Mouse (Mus musculus): ENCODE results near the gene Hrh2. TPM values are rescaled to one million over a fixed set of nuclear protein-coding genes. Genes with fewer than 3 reads are reported as not detected.
A peak's percentile ranks its signal among the peaks of the same experiment; 100 is the strongest.

The Hrh2 gene
- polyA plus RNA-seq, 1 experiment from 2014 or later: 0.29 TPM

DNA sequence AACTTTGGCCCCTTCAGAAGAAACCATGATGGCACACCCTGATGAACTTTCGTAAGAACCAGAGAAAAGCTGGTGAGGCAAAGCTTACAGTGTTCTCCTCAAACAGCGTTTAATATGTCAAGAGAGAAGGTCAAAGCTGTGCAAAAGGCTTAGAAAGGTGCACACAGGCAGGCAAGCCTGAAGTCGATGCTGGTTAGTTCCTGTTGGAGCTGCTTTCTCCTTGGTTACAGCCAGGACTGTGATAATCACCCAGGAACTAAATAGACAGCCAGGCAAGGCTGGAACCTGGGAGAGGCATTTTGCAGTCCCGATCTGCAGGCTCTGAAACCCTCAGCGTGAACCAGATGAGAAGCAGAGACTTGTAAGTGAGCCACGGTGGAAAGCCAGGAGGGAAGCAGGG lies 45.6 kb downstream of the Hrh2 start:
- no peak for ATAC-seq (ENCODE audit: insufficient number of reproducible peaks, insufficient read depth, low FRiP score, low read depth)
- Histone ChIP-seq H3K27me3 (ENCODE audit: control insufficient read depth, insufficient read depth, low read length) (no peaks in the 10 kb centered on the region), H3K9me3 (ENCODE audit: control insufficient read depth, low read depth, low read length) (no peaks in the 10 kb centered on the region), H3K4me1 (ENCODE audit: control insufficient read depth, insufficient read depth, low read length) (peaks cover 8% of the 10 kb centered on the region; the same call in 1 of the 2 replicates), H3K4me3 (ENCODE audit: low read depth, low read length) (no peak overlapping the region), H3K36me3 (ENCODE audit: control insufficient read depth, insufficient read depth, low read length) (no peaks in the 10 kb centered on the region), H3K9ac (replicated peaks; ENCODE audit: low read depth, low read length) (no peak overlapping the region), H3K27ac (ENCODE audit: low read length) (no peak overlapping the region), H3K4me2 (replicated peaks; ENCODE audit: low read depth, low read length) (no peak overlapping the region)
- WGBS: 65% methylated on average over 6 of the region's 6 CpGs

DNA sequence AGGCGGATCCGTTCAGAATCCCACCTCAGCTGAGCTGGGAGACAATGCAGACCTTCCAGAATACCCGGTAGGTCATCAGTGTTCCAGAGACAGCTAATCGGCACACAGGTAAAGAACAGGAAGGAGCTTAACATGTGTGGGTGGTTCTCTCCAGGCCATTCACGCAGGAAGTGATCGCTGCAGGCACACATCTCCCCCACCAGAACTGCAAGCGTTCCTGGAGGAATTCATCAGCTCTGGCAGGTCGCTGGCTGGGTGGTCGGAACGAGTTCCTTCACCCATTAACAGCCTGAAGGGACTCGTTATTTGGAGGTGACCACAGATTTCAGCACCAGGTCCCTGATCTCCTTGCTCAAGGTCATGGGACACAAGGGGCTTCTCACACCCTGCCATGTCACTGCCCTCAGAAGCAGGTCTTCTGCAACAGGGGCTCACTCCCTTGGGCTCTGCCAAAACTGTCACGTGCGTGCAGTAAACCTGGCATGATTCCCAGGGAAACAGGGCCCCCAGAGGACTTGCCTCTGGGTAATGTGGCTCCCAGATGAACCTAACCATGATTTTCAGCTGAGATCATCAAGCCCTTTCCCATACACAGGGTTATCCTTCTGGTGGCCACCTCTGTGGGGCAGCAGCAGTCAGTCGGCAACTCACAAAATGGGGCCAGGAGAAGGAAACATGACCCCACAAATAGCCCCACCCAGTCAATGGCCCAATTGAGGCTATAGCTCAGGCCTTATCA lies 46.8 kb downstream of the Hrh2 start:
- 23% methylated on average over 14 of the region's 14 CpGs for WGBS
- ATAC-seq (ENCODE audit: insufficient number of reproducible peaks, insufficient read depth, low FRiP score, low read depth): no peak; the same call in 1 of the 2 replicates
- no peaks in the 10 kb centered on the region for H3K9me3 ChIP-seq (ENCODE audit: control insufficient read depth, low read depth, low read length)
- no peak overlapping the region for H3K4me2 ChIP-seq (replicated peaks; ENCODE audit: low read depth, low read length)
- H3K4me3 ChIP-seq (ENCODE audit: low read depth, low read length): no peak overlapping the region
- H3K27ac ChIP-seq (ENCODE audit: low read length): no peak overlapping the region
- no peaks in the 10 kb centered on the region for H3K27me3 ChIP-seq (ENCODE audit: control insufficient read depth, insufficient read depth, low read length)
- H3K36me3 ChIP-seq (ENCODE audit: control insufficient read depth, insufficient read depth, low read length): no peaks in the 10 kb centered on the region
- H3K4me1 ChIP-seq (ENCODE audit: control insufficient read depth, insufficient read depth, low read length): peaks cover 8% of the 10 kb centered on the region; the same call in 1 of the 2 replicates
- H3K9ac ChIP-seq (replicated peaks; ENCODE audit: low read depth, low read length): no peak overlapping the region

DNA sequence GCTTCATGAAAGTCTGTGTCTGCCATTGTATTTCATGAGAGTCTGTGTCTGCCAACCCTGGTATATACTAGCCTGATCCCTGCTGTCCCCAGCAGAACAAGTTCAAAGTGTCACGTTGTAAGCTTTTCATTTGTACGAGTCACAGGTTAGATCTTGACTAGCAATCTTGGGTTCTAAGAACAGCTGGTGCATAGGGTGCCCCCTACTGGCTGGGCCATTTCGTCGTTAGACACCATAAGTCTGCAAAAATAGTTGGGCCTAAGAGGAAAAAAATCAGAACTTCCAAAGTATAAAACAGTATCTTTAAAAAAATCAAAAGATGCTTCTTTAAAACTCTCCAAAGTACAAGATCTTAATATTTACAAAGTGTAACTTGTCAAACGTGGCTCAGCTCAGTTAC lies 50.5 kb downstream of the Hrh2 start:
- H3K36me3 ChIP-seq (ENCODE audit: control insufficient read depth, insufficient read depth, low read length): no peaks in the 10 kb centered on the region
- H3K27me3 ChIP-seq (ENCODE audit: control insufficient read depth, insufficient read depth, low read length): no peaks in the 10 kb centered on the region
- H3K4me2 ChIP-seq (replicated peaks; ENCODE audit: low read depth, low read length): no peak overlapping the region
- H3K27ac ChIP-seq (ENCODE audit: low read length): no peak overlapping the region
- H3K9me3 ChIP-seq (ENCODE audit: control insufficient read depth, low read depth, low read length): no peaks in the 10 kb centered on the region
- H3K4me1 ChIP-seq (ENCODE audit: control insufficient read depth, insufficient read depth, low read length): peaks cover 8% of the 10 kb centered on the region; the same call in 1 of the 2 replicates
- no peak overlapping the region for H3K9ac ChIP-seq (replicated peaks; ENCODE audit: low read depth, low read length)
- 58% methylated on average over 5 of the region's 5 CpGs for WGBS
- ATAC-seq (ENCODE audit: insufficient number of reproducible peaks, insufficient read depth, low FRiP score, low read depth): no peak
- no peak overlapping the region for H3K4me3 ChIP-seq (ENCODE audit: low read depth, low read length)

DNA sequence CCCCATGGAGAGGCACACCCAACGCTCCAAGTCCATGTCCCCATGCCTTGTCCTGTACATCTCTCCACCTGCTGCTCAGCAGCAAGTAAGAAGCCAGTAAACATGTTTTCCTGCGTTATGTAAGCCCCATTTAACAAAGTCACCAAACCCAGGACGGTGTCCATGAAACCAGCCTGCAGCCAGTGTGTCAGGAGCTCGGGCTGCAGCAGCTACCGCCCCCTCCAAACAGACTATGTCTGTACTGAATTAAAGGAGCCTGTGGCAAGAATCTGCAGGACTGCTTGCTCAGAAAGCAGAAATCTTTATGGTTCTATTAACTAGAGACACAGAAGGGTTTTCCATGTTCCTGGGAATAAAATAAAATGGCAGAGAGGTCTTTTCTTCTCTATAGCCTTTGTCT lies 53.3 kb downstream of the Hrh2 start:
- Histone ChIP-seq H3K27me3 (ENCODE audit: control insufficient read depth, insufficient read depth, low read length) (no peaks in the 10 kb centered on the region), H3K9ac (replicated peaks; ENCODE audit: low read depth, low read length) (no peak overlapping the region), H3K36me3 (ENCODE audit: control insufficient read depth, insufficient read depth, low read length) (no peaks in the 10 kb centered on the region), H3K4me1 (ENCODE audit: control insufficient read depth, insufficient read depth, low read length) (peaks cover 7% of the 10 kb centered on the region), H3K27ac (ENCODE audit: low read length) (no peak overlapping the region), H3K4me3 (ENCODE audit: low read depth, low read length) (no peak overlapping the region), H3K4me2 (replicated peaks; ENCODE audit: low read depth, low read length) (no peak overlapping the region), H3K9me3 (ENCODE audit: control insufficient read depth, low read depth, low read length) (no peaks in the 10 kb centered on the region)
- 66% methylated on average over 5 of the region's 5 CpGs for WGBS
- ATAC-seq (ENCODE audit: insufficient number of reproducible peaks, insufficient read depth, low FRiP score, low read depth): no peak

DNA sequence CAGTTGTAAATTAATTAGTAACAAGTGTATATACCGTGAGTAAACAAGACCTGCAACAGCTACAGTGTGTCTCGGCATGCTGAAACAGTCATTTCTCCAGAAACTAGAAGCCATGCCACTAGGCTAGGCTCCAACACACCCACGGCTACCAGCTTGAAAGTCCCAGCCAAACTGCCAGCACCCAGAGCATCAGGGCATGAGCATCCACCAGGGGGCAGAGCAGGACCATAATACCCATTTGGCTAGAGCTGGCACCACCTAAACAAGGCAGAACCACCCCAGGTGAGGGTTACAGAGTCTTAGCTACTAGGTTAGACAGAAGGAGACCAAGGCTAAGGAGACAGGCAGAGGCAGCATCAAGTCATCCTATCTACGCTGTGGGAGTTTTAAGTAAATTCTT lies 55.6 kb downstream of the Hrh2 start:
- Histone ChIP-seq H3K9me3 (ENCODE audit: control insufficient read depth, low read depth, low read length) (no peaks in the 10 kb centered on the region), H3K4me3 (ENCODE audit: low read depth, low read length) (no peak overlapping the region), H3K27ac (ENCODE audit: low read length) (no peak overlapping the region), H3K4me1 (ENCODE audit: control insufficient read depth, insufficient read depth, low read length) (peaks cover 9% of the 10 kb centered on the region), H3K27me3 (ENCODE audit: control insufficient read depth, insufficient read depth, low read length) (no peaks in the 10 kb centered on the region), H3K9ac (replicated peaks; ENCODE audit: low read depth, low read length) (no peak overlapping the region), H3K36me3 (ENCODE audit: control insufficient read depth, insufficient read depth, low read length) (no peaks in the 10 kb centered on the region), H3K4me2 (replicated peaks; ENCODE audit: low read depth, low read length) (no peak overlapping the region)
- ATAC-seq (ENCODE audit: insufficient number of reproducible peaks, insufficient read depth, low FRiP score, low read depth): peak; percentile 57; the same call in 1 of the 2 replicates
- WGBS: 20% methylated on average over 4 of the region's 4 CpGs

DNA sequence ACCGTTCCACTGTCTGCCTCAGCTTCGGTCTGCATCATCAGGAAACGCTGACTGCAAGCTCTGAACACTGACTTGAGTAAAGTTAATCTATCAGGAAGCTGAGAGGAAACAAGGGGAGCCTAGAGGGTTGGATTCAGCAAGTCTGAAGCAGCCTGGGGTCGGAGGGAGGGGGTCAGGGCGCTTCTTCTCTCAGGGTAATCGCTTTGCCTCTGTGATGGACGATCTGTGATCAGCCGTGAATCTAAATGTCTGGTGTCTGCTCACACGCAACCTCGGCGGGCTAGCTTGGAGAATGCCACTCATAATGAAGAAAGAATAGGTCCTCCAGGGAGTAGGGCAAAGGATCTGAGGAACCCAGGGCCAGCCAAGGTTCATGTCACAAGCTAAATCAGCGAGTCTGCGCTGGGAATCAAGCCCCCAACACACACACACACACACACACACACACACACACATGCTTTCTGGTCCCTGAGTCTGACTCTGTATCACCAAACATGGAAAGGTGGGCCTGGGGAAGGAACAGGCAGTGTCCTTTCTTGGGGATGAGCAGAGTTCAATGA lies 56.6 kb downstream of the Hrh2 start:
- Histone ChIP-seq H3K27ac (ENCODE audit: low read length) (no peak overlapping the region; the same call in 1 of the 2 replicates), H3K4me3 (ENCODE audit: low read depth, low read length) (no peak overlapping the region), H3K36me3 (ENCODE audit: control insufficient read depth, insufficient read depth, low read length) (no peaks in the 10 kb centered on the region), H3K27me3 (ENCODE audit: control insufficient read depth, insufficient read depth, low read length) (no peaks in the 10 kb centered on the region), H3K4me2 (replicated peaks; ENCODE audit: low read depth, low read length) (no peak overlapping the region), H3K9me3 (ENCODE audit: control insufficient read depth, low read depth, low read length) (no peaks in the 10 kb centered on the region), H3K4me1 (ENCODE audit: control insufficient read depth, insufficient read depth, low read length) (peaks cover 9% of the 10 kb centered on the region), H3K9ac (replicated peaks; ENCODE audit: low read depth, low read length) (no peak overlapping the region)
- 45% methylated on average over 13 of the region's 13 CpGs for WGBS
- no peak for ATAC-seq (ENCODE audit: insufficient number of reproducible peaks, insufficient read depth, low FRiP score, low read depth)

DNA sequence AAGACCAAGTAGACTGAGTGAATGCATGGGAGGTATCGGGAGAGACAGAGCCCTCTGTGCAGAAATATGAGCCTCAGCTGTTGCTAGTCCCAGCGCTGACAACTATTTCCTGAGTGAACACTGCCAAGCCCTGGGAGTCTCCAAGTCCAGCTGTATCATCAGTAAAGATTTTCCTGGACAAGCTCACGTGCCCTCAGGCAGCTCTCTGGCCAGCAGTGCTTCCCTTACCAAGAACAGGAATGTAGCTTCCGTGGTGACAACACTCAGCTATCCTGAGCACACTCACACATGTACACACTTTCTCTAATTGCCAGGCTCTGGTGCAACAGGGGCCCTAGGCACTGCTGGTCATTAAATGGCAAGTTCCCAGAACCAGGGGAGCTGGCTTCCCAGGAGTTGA lies 57.1 kb downstream of the Hrh2 start:
- H3K9ac ChIP-seq (replicated peaks; ENCODE audit: low read depth, low read length): no peak overlapping the region
- no peaks in the 10 kb centered on the region for H3K9me3 ChIP-seq (ENCODE audit: control insufficient read depth, low read depth, low read length)
- WGBS: 22% methylated on average over 4 of the region's 4 CpGs
- no peak overlapping the region for H3K4me3 ChIP-seq (ENCODE audit: low read depth, low read length)
- no peak overlapping the region for H3K4me2 ChIP-seq (replicated peaks; ENCODE audit: low read depth, low read length)
- peak; percentile 29; the same call in 1 of the 2 replicates for ATAC-seq (ENCODE audit: insufficient number of reproducible peaks, insufficient read depth, low FRiP score, low read depth)
- peak overlapping the region; percentile 59; the same call in 1 of the 2 replicates for H3K27ac ChIP-seq (ENCODE audit: low read length)
- H3K4me1 ChIP-seq (ENCODE audit: control insufficient read depth, insufficient read depth, low read length): peaks cover 9% of the 10 kb centered on the region
- no peaks in the 10 kb centered on the region for H3K27me3 ChIP-seq (ENCODE audit: control insufficient read depth, insufficient read depth, low read length)
- no peaks in the 10 kb centered on the region for H3K36me3 ChIP-seq (ENCODE audit: control insufficient read depth, insufficient read depth, low read length)

DNA sequence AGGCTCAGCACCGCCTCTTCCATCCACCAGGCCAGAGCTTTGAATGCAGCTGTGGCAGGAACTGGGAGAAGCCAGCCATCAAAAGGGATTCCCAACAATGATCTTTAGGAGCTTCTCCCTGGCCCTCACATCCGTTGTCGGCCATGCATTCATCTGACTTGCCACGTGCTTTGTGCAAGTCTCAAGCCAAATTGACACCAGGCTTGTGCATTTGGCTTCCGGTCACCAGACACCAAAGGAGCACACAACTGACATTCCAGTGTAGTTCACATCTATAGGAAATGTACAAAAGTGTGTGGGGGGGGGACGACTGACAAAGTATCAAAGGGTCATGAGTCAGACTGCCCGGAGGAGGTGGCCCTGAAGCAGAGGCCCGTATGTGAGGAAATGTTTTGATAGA lies 58.4 kb downstream of the Hrh2 start:
- no peak for ATAC-seq (ENCODE audit: insufficient number of reproducible peaks, insufficient read depth, low FRiP score, low read depth)
- Histone ChIP-seq H3K4me2 (replicated peaks; ENCODE audit: low read depth, low read length) (no peak overlapping the region), H3K9me3 (ENCODE audit: control insufficient read depth, low read depth, low read length) (no peaks in the 10 kb centered on the region), H3K4me3 (ENCODE audit: low read depth, low read length) (no peak overlapping the region), H3K27ac (ENCODE audit: low read length) (no peak overlapping the region), H3K9ac (replicated peaks; ENCODE audit: low read depth, low read length) (no peak overlapping the region), H3K4me1 (ENCODE audit: control insufficient read depth, insufficient read depth, low read length) (peaks cover 9% of the 10 kb centered on the region), H3K27me3 (ENCODE audit: control insufficient read depth, insufficient read depth, low read length) (no peaks in the 10 kb centered on the region), H3K36me3 (ENCODE audit: control insufficient read depth, insufficient read depth, low read length) (no peaks in the 10 kb centered on the region)
- 54% methylated on average over 8 of the region's 8 CpGs for WGBS

Data from stomach, embryonic 14.5 days (tissue).